Mouse (Mus musculus) G1E (cell line): ENCODE data around the gene Fgfr2.

Source experiments
- CTCF ChIP-seq: IDR thresholded peaks from 2 replicates; pipeline ENCODE4 v1.5.1; 2012; ENCODE audit warnings: low read depth, low read length, inconsistent platforms, mixed read lengths
- TAL1 ChIP-seq: conservative IDR thresholded peaks from 2 replicates; pipeline ENCODE4 v1.6.1; 2012; ENCODE audit warnings: low read depth, low read length, inconsistent platforms, mixed read lengths

GRCm38 (mm10) chr7:130199951-130200350, 2923.2 kb downstream of the Fgfr2 start:
- TF ChIP-seq CTCF (no peak), TAL1 (no peak)
